Mouse (Mus musculus): ENCODE data around the gene 4930470P17Rik. TPM values are rescaled to one million over a fixed set of nuclear protein-coding genes. Genes with fewer than 3 reads are reported as not detected.

Gene 4930470P17Rik
- polyA plus RNA-seq (2017; shearing (Covaris generic)), result not detected

GRCm38 (mm10) chr2:170601917-170602316 lies at the start of gene 4930470P17Rik:
TSS of gene 4930470P17Rik (minus strand) at chr2:170602017.

Other genes starting within 250 kb of the 4930470P17Rik start
- gene Bcas1, start 174.2 kb downstream of the 4930470P17Rik start, polyA plus RNA-seq (2017; shearing (Covaris generic)), result 1 to 10 TPM; 4.5 to 5.1 TPM
- 10 to 100 TPM; 35.9 to 37.1 TPM for gene Pfdn4, start 105.6 kb downstream of the 4930470P17Rik start, polyA plus RNA-seq (2017; shearing (Covaris generic))
- under 1 TPM; 0.07 to 0.61 TPM for gene Cyp24a1, start 104.9 kb downstream of the 4930470P17Rik start, polyA plus RNA-seq (2017; shearing (Covaris generic))
- gene Dok5, start 129.8 kb upstream of the 4930470P17Rik start, polyA plus RNA-seq (2017; shearing (Covaris generic)), result under 1 TPM in 1 of 2 experiments, not detected in 1; 0.26 TPM